Mouse (Mus musculus): ENCODE measurements around the gene Sdk2. TPM values are rescaled to one million over a fixed set of nuclear protein-coding genes. Genes with fewer than 3 reads are reported as not detected.

Gene Sdk2
- 10 to 100 TPM; 17.6 to 24.8 TPM for total RNA-seq (2021)
- long read RNA-seq, partial matches to known transcripts, result 2 of 3 reads
- long read RNA-seq, other reads (novel, unspliced or antisense), result 1 of 3 reads

- peak; percentile 82 to 85 for DNase-seq (ENCODE audit: low spot score in 2 of 2)
Observed at GRCm38 (mm10) chr11:114066951-114067762, at the start of gene Sdk2. Gene Sdk2, minus strand, starts transcription at chr11:114067046.

GRCm38 (mm10) chr11:114115077-114115476 is 48.2 kb upstream of the Sdk2 start:
- DNase-seq (ENCODE audit: low spot score in 2 of 2), result no peak

- DNase-seq (ENCODE audit: low spot score in 2 of 2), result peak in 1 of 2 experiments; percentile 2
Observed at GRCm38 (mm10) chr11:114114674-114115073, 47.8 kb upstream of the Sdk2 start.

- no peak for DNase-seq (ENCODE audit: low spot score in 2 of 2)
Observed at GRCm38 (mm10) chr11:114110851-114111250, 44.0 kb upstream of the Sdk2 start.

GRCm38 (mm10) chr11:114093636-114094035 is 26.8 kb upstream of the Sdk2 start:
- DNase-seq (ENCODE audit: low spot score in 2 of 2), result no peak

GRCm38 (mm10) chr11:114093175-114093574 is 26.3 kb upstream of the Sdk2 start:
- DNase-seq (ENCODE audit: low spot score in 2 of 2), result no peak

GRCm38 (mm10) chr11:114080606-114081005 is 13.8 kb upstream of the Sdk2 start:
- no peak for DNase-seq (ENCODE audit: low spot score in 2 of 2)

GRCm38 (mm10) chr11:114072644-114073043 is 5.8 kb upstream of the Sdk2 start:
- no peak for DNase-seq (ENCODE audit: low spot score in 2 of 2)

- no peak for DNase-seq (ENCODE audit: low spot score in 2 of 2)
Observed at GRCm38 (mm10) chr11:114071998-114072397, 5.2 kb upstream of the Sdk2 start.

GRCm38 (mm10) chr11:114070881-114071280 is 4.0 kb upstream of the Sdk2 start:
- no peak for DNase-seq (ENCODE audit: low spot score in 2 of 2)

GRCm38 (mm10) chr11:114070131-114070530 is 3.3 kb upstream of the Sdk2 start:
- DNase-seq (ENCODE audit: low spot score in 2 of 2), result peak in 1 of 2 experiments; percentile 50

- DNase-seq (ENCODE audit: low spot score in 2 of 2), result peak in 1 of 2 experiments; percentile 68
Observed at GRCm38 (mm10) chr11:114068390-114068789, 1.5 kb upstream of the Sdk2 start.

GRCm38 (mm10) chr11:114066098-114066950 is 522 bp downstream of the Sdk2 start:
- no peak for DNase-seq (ENCODE audit: low spot score in 2 of 2)

GRCm38 (mm10) chr11:114065596-114065995 is 1.2 kb downstream of the Sdk2 start:
- DNase-seq (ENCODE audit: low spot score in 2 of 2), result no peak

GRCm38 (mm10) chr11:114064871-114065388 is 1.9 kb downstream of the Sdk2 start:
- DNase-seq (ENCODE audit: low spot score in 2 of 2), result no peak

GRCm38 (mm10) chr11:114061946-114062345 is 4.9 kb downstream of the Sdk2 start:
- DNase-seq (ENCODE audit: low spot score in 2 of 2), result no peak

- no peak for DNase-seq (ENCODE audit: low spot score in 2 of 2)
Observed at GRCm38 (mm10) chr11:114061265-114061664, 5.6 kb downstream of the Sdk2 start.

- DNase-seq (ENCODE audit: low spot score in 2 of 2), result no peak
Observed at GRCm38 (mm10) chr11:114056351-114056750, 10.5 kb downstream of the Sdk2 start.

GRCm38 (mm10) chr11:114054581-114055315 is 12.1 kb downstream of the Sdk2 start:
- DNase-seq (ENCODE audit: low spot score in 2 of 2), result no peak

- DNase-seq (ENCODE audit: low spot score in 2 of 2), result no peak
Observed at GRCm38 (mm10) chr11:114051361-114051760, 15.5 kb downstream of the Sdk2 start.

- no peak for DNase-seq (ENCODE audit: low spot score in 2 of 2)
Observed at GRCm38 (mm10) chr11:114050511-114050910, 16.3 kb downstream of the Sdk2 start.

All from layer of hippocampus, adult 18-20 months (tissue).